Mouse (Mus musculus) G1E (cell line): ENCODE results near the gene Atr. TPM values are rescaled to one million over a fixed set of nuclear protein-coding genes. Genes with fewer than 3 reads are reported as not detected.
"Not testable (repeated sequence)": the region's sequence is repeated elsewhere in the genome, so short reads cannot be mapped to it uniquely, and the experiment has no call there.

Experiments
- ATAC-seq: 2 replicates; pipeline ENCODE4 v1.8.0; 2016; ENCODE audit warnings: mild to moderate bottlenecking; ENCODE audit not compliant: insufficient number of reproducible peaks, poor library complexity, low FRiP score, severe bottlenecking; ENCODE audit errors: extremely low read depth
- DNase-seq: peaks from one replicate; pipeline ENCODE4 v3.0.0; 2012; ENCODE audit warnings: low spot score
- H3K27me3 ChIP-seq: 2 replicates; pipeline ENCODE4 v1.6.1; 2012; ENCODE audit warnings: mild to moderate bottlenecking, low read length, inconsistent platforms; ENCODE audit not compliant: insufficient read depth
- H3K36me3 ChIP-seq: replicated peaks from 2 replicates; pipeline ENCODE3; 2012; ENCODE audit warnings: mild to moderate bottlenecking, inconsistent platforms
- H3K4me1 ChIP-seq: 2 replicates; pipeline ENCODE4 v1.6.1; 2012; ENCODE audit warnings: low read depth, low read length, inconsistent platforms, mixed read lengths; ENCODE audit not compliant: insufficient read depth
- H3K4me3 ChIP-seq: 2 replicates; pipeline ENCODE4 v1.5.1; 2012; ENCODE audit warnings: low read depth, mild to moderate bottlenecking, inconsistent platforms, low read length, moderate library complexity, mixed read lengths
- H3K9me3 ChIP-seq: replicated peaks from 2 replicates; pipeline ENCODE4 v1.6.1; 2012; ENCODE audit warnings: inconsistent platforms
- CTCF ChIP-seq: IDR thresholded peaks from 2 replicates; pipeline ENCODE4 v1.5.1; 2012; ENCODE audit warnings: low read depth, low read length, inconsistent platforms, mixed read lengths
- GATA1 ChIP-seq: IDR thresholded peaks from 2 replicates; pipeline ENCODE4 v1.6.1; 2012; ENCODE audit warnings: borderline replicate concordance, low read length, inconsistent platforms, mixed read lengths
- GATA2 ChIP-seq: IDR thresholded peaks from 2 replicates; pipeline ENCODE4 v1.6.1; 2012; ENCODE audit warnings: low read depth, low read length, inconsistent platforms, borderline replicate concordance
- POLR2AphosphoS5 ChIP-seq: IDR thresholded peaks from 2 replicates; pipeline ENCODE4 v1.6.1; 2012; ENCODE audit warnings: low read depth, low read length, inconsistent platforms; ENCODE audit not compliant: insufficient replicate concordance
- TAL1 ChIP-seq: conservative IDR thresholded peaks from 2 replicates; pipeline ENCODE4 v1.6.1; 2012; ENCODE audit warnings: low read depth, low read length, inconsistent platforms, mixed read lengths
- polyA plus RNA-seq: library from polyadenylated mRNA; stranded (reverse); fragments of >175 nt; gene quantifications from 2 replicates; pipeline ENCODE4 v1.2.3, GENCODE M21; 2012
- total RNA-seq, 2 experiments: library from RNA; stranded (forward) in 1 of 2; stranded (reverse) in 1 of 2; fragments of 200-1000 nt in 1 of 2; fragments of >200 nt in 1 of 2; fragmentation: Nextera tagmentation in 1 of 2; gene quantifications; 2 replicates each; pipeline ENCODE4 v1.2.3; 2014 to 2017

Gene Atr
- total and polyA plus RNA-seq, 3 experiments = 6.9 to 116 (median 80.1) TPM

GRCm38 (mm10) chr9:95957611-95958010 is 100.2 kb downstream of the Atr start:
- H3K9me3 ChIP-seq = no peaks in the 10 kb centered on the region
- H3K4me3 ChIP-seq = no peak overlapping the region
- H3K27me3 ChIP-seq = no peaks in the 10 kb centered on the region
- TF ChIP-seq TAL1 = no peak
- no peak for TF ChIP-seq CTCF
- no peak for TF ChIP-seq GATA1
- no peak for TF ChIP-seq POLR2AphosphoS5
- no peak for TF ChIP-seq GATA2
- ATAC-seq = no peak
- no peak for DNase-seq
- peaks cover 49% of the 10 kb centered on the region for H3K4me1 ChIP-seq
- peaks cover 34% of the 10 kb centered on the region for H3K36me3 ChIP-seq

- Histone ChIP-seq H3K27me3 (no peaks in the 10 kb centered on the region), H3K4me1 (peaks cover 48% of the 10 kb centered on the region), H3K36me3 (peaks cover 37% of the 10 kb centered on the region), H3K4me3 (no peak overlapping the region), H3K9me3 (no peaks in the 10 kb centered on the region)
- no peak for ATAC-seq
- TF ChIP-seq TAL1 = no peak
- no peak for TF ChIP-seq GATA2
- no peak for TF ChIP-seq GATA1
- no peak for TF ChIP-seq CTCF
- DNase-seq = no peak
Observed at GRCm38 (mm10) chr9:95958041-95958730, 100.8 kb downstream of the Atr start.

- not testable (repeated sequence) for DNase-seq
- peaks cover 43% of the 10 kb centered on the region for H3K4me1 ChIP-seq
- H3K36me3 ChIP-seq = peaks cover 40% of the 10 kb centered on the region
Observed at GRCm38 (mm10) chr9:95958731-95959105, 101.3 kb downstream of the Atr start.

GRCm38 (mm10) chr9:95959246-95959645 is 101.8 kb downstream of the Atr start:
- Histone ChIP-seq H3K27me3 (no peaks in the 10 kb centered on the region), H3K36me3 (peaks cover 45% of the 10 kb centered on the region), H3K9me3 (no peaks in the 10 kb centered on the region), H3K4me1 (peaks cover 43% of the 10 kb centered on the region), H3K4me3 (no peak overlapping the region; the same call in 1 of the 2 replicates)
- DNase-seq = no peak
- no peak for ATAC-seq
- TF ChIP-seq POLR2AphosphoS5 (no peak), GATA1 (no peak), GATA2 (no peak), TAL1 (no peak), CTCF (no peak)

More at GRCm38 (mm10) chr9:95958731-95959105, 101.3 kb downstream of the Atr start:
- not testable (repeated sequence) for H3K27me3 ChIP-seq, H3K9me3 ChIP-seq, ATAC-seq, H3K4me3 ChIP-seq

- TF ChIP-seq GATA1 (no peak), TAL1 (no peak), CTCF (no peak), POLR2AphosphoS5 (no peak), GATA2 (no peak)
- H3K36me3 ChIP-seq = peaks cover 51% of the 10 kb centered on the region
- no peaks in the 10 kb centered on the region for H3K9me3 ChIP-seq
- ATAC-seq (no peak), DNase-seq (peak; percentile 4)
- no peak overlapping the region; the same call in 1 of the 2 replicates for H3K4me3 ChIP-seq
- H3K27me3 ChIP-seq = no peaks in the 10 kb centered on the region
- H3K4me1 ChIP-seq = peaks cover 43% of the 10 kb centered on the region
Observed at GRCm38 (mm10) chr9:95959732-95960428, 102.5 kb downstream of the Atr start.

- DNase-seq (no peak), ATAC-seq (peak; percentile 56)
- Histone ChIP-seq H3K4me1 (peaks cover 43% of the 10 kb centered on the region), H3K9me3 (no peaks in the 10 kb centered on the region), H3K36me3 (peaks cover 60% of the 10 kb centered on the region), H3K27me3 (no peaks in the 10 kb centered on the region), H3K4me3 (no peak overlapping the region)
- no peak for TF ChIP-seq POLR2AphosphoS5
- TF ChIP-seq GATA2 = no peak
- no peak for TF ChIP-seq TAL1
- TF ChIP-seq CTCF = no peak
- TF ChIP-seq GATA1 = no peak
Observed at GRCm38 (mm10) chr9:95961058-95961457, 103.7 kb downstream of the Atr start.
